Mouse (Mus musculus) kidney, adult 11 months (tissue): ENCODE measurements around the gene Cnksr1.

Experiments used
- DNase-seq: peaks from one replicate; pipeline ENCODE4 v3.0.0; 2022

The Cnksr1 gene

DNA sequence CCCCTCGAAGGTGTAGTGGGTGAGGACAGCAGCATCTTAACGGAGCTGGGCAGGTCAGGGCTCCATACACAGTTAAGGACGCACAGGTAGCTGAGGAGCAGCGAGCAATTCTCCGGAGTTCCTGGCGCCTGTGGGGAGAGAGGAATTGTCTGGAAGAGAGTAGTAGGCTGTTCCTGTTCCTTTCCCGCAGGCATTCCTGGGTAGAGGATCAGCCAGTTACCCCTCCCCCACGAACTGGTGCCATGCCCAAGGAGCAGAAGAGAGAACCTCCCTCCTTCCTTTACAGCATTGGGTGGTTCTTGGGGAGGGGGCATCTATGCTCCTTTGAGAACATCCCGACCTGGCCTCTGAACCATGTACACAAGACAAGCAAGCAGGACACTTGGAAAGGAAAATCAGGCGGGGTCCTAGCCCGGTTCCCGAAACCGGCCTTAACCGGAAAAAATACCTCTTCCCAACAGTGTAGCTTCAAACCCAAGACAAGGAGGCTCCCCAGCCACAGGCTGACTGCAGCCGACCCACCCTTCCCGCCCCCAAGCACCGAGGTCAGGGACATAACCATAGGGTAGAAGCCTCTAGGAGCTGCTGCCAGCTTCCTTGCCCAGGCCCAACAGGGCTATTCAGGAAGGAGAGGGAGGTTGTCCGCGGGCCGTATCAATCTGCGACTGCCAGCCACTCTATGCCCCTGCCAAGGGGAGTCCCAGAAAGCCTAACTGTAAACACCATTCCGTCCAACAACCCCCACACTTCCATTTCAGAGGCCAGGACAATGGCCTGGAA lies 14.1 kb upstream of the Cnksr1 start:
- no peak for DNase-seq

DNA sequence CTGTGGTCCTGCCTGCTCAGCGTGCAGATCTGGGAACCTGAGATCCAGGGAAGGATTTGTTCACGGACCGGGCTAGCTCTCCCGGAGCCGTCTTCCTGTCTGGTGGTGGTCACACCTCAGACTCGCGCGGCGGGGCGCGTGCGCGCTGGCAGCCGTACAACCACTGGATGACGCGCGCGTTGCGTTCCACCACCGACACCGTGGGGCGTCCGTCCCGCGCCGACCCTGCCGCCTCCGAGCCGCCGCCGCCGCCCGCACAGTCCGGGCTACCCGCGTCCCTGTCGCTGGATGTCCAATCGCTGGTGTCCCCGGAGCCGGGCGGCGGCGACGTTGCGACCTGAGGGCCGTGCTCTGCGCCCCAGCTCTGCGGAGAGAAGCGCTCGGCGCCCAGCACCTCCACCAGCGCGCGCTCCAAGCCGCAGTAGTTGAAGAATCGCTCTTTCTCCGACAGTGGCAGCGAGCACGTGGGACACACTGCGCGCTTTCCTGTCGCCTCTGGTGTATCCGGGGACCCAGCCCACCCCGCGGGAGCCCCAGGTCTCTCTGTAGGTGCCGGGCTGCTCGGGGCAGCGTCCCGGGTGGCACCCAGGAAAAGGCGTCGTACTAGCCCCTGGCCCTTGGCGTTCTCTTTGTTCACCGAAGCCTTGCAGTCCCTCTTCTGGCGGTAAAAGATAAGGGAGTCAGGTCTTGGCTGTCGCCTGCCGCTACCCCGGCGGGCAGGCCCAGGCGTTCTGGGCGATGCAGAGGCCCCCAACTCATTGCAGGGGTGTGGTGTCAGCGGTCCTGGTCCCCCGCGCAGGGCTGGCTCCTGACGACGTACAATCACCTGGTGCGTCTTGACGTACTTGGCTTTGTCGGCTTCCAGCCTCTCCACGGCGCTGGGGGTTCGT lies 13.3 kb upstream of the Cnksr1 start:
- DNase-seq: no peak

DNA sequence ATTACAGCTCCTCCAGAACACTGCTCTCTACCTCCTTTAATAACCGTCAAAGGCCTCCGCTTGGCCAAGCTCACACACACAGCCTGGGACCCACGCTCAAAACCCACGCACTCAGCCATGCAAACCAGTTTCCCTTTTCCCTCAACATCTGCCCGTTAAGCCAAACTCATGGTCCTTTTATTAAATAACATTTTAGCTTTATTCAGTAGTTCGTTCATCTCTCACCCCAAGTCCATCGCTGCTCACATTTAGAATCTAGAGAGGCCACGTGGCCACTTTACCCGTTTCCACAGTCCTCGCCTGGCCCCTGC lies 12.7 kb upstream of the Cnksr1 start:
- no peak for DNase-seq

DNA sequence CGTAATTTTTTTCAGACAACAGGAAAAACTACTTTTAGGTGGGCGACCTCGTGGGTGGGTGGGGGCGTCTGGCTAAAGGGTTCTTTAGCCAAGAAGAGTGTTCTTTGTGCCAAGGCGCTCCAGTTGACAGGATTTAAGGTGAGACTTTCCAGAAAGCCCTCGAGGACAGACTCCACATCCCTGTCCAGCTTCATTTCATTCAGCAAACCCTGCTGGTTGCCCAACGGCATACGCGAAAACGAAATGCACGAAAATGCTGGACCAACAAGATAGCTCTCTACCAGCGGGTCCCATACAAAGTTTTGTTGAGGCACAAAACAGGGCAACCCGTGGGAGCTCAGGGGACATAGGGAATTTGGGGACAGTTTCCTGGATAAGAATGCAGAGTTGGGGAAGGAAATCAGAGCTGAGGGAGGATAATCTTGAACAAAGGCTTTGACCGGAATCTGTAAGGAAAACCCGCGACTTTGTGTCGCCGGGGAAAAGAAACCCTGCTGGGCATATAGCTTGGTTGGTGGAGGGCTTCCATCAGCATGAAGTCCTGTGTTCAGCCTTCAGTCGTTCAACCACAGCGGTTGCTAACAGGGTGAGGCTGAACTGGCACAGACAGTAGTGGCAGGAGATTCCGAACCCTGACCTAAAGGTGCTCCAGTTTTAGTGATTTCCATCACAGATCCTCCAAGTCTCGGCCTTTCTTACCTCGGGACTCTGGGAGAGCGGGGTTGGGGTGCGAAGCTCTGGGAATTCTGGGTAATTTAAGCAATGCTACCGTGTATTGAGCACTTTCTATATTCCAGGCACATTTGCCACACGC lies 12.1 kb upstream of the Cnksr1 start:
- DNase-seq: no peak

DNA sequence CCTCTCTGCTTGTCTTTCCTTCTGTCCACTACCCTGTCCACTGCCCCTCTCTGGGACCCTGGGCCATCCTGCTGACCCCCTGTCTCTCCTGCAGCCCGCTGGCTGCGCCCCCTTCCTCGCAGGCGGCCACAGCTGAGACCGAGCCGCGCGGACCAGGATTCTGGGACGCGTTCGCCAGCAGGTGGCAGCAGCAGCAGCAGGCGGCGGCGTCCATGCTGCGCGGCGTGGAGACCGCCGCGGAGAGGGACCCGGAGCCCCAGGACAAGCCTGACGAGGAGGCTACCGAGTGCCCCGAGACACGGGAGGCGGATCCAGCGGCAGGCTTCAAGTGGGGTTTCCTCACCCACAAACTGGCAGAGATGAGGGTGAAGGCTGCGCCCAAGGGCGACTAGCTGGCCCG lies 11.5 kb upstream of the Cnksr1 start:
- no peak for DNase-seq

DNA sequence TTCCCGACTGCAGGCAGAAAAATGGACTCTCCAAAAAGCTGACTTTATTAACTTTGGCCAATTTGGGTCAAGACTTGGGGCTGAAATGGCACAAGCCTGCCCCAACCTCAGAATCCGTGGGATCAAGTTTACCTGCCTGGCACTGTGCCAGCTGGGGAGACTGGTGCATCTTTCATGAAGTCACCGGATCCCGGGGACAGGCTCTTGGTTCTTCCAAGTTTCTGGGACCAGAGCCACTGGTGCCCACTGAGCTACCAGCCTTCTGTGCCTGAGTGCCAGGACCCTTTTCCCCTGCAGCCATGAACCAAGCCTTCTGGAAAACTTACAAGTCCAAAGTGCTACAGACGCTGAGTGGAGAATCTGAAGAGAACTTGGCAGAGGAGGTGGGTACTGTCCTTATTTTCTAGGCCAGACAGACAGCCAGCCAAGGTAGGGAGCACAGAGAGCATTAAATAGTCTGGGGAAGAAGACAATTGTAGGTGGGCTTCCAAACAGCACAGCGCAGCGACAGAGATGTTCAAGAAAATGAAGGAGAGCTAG lies 8.6 kb upstream of the Cnksr1 start, which contains the start of gene Gm30191:
TSS of gene Gm30191 (plus strand) at position 217 of the 540 bp plus-strand sequence.
- no peak for DNase-seq

DNA sequence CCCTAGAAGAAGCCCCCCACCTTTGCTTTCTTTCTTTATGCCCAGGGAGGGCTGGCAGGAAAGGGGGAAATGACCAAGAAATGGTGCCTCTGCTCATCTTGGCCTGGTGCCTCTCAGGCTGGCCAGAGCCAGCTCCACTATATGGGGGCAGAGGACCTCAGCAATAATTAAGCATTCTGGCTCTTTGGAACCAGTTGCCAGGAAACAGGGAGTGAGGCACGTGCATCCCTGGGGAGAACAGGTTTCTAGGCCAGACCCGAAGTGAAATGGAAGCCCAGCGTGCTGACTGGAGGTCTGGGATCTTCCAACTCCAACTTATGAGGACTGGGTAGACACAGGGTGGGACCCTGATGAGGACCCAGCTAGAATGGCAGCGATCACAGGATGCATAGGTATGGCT lies 8.1 kb upstream of the Cnksr1 start:
- DNase-seq: no peak

DNA sequence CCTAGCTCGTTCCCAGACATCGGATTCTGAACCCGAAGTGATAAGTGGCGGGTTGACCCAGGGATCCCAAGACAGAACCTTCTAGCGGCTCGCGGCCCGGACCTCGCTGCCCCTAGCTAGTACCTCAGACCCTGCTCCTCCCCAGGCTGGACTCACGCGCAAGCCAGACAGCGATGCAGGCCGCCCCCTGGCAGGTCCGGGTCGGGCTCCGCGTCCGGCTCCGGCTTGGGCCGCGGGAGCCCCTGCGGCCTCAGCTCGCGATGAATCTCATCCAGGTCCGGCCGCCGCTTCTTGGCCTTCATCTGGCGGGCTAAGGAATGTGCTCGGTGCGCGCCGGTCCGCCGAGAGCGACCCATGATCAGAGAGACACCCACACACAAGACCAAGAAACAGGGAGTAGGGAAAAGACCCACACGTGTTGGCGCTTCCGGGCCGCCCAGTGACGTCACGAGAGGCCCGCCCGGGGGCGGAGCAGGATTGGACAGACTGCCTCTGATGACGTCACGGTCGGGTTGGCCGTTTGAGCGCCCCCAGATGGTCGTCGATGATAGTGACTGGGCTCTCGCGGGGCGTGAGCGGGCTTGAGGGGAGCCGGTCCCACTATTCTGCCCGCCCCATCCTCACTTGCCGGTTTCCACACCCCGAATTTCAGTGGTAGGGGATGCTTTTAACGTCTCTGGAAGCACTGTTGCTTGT lies 7.1 kb upstream of the Cnksr1 start, which contains the start of gene Zfp593:
TSS of gene Zfp593 (minus strand) at position 445 of the 696 bp plus-strand sequence.
- DNase-seq: peak; percentile 90

DNA sequence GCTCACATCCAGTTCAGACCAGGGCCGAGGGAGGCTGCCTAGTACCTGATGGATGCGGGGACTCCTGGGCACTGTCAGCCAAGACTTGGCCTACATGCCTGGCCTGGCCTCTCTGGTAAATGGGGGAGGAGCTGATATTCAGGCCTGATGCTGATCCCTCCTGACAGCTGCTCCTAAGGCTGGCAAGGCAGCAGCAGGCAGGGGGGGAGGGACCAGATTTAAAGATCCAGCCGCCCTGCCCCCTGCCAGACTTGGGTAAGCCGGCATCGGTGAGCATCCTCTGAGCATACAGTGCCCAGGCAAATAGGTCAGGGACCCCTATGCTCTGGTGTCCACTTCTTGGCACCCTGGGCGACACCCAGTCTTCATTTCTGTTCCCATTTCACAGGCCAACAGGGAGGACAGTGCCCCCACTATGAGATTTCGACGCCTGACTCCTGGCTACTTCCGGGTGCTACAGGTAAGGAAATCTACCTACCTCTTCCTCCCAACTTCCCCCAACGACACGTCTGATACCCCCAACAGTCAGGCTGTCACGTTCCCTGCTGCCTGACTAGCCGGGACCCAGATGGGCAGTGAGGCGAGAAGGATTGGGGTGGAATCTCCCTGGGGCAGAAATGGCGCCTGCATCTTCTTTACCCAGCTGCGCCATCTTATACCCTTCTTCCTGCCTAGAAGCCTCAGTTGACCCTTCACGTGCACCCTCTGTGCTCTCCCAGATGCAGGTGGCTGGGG lies 5.5 kb upstream of the Cnksr1 start, which contains the start of gene E130218I03Rik:
TSS of gene E130218I03Rik (plus strand) at position 147 of the 735 bp plus-strand sequence.
- DNase-seq: no peak

DNA sequence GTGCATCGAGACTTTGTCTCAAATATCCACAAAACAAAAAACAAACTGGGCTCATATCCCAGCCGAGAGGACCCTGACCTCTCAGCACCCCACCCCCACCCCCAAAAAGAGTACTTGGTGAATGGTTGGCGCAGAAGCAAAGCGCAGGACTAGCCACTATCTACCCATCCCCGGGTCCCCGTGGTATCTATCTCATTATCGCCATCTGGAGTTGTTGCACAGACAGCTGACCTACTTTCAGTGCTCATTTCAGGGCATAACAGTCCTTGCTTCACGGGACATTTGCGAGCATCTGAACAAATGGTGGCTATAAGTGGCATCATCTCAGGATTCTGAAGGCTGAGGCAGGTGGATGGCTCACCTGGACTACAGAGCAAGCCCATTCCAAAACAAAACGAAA lies 487 bp upstream of the Cnksr1 start:
- no peak for DNase-seq

DNA sequence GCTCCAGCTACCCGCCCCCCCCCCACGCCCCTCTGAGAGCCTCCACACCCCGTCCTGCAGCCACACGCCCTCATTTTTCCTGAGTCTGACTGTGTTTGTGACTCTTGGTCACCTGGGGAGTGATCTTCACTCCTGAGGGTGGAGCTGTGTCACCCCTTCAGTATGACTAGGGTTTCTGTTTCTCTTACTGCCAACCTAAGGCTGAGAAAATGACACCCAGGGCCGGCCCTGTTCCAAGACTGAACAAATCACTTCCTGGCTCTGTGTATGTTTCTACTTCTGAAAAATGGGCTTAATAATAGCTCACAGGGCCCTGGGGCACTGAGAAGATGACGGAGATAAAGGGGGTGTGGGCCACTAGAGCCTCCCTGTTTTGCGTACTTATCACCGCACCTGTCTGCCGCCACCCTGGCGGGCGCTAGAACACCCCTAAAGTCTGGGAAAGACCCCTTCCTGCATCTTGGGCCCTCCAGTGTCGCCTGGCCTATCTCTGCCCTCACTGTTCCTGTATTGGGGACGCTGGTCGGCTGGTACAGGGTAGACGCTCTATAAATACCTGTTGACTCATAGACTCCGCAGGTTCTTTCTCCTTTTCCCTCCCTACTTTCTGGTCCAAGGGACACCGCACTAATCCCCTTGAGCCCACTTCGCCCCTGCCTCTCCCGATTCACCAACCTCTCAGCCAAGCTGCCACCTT lies 469 bp downstream of the Cnksr1 start:
- DNase-seq: no peak

DNA sequence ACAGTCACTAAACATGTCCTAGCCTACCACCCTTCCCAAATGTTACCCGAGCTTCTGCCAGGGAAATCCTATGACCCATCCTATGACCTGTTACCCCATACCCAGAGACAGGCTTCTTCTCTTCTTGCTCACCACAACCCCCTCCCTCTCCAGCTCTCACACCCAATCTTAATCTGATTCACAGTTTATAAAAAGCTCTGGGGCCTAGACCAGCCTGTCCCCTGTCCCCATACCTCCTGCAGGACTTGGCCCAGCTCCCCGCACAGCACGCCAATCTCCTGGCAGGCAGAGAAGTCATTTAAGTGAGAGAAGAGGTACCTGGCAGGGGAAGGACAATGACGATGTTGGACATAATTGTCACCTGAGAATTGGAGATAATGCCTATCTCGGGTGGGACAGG lies 3.3 kb downstream of the Cnksr1 start:
- DNase-seq: no peak

DNA sequence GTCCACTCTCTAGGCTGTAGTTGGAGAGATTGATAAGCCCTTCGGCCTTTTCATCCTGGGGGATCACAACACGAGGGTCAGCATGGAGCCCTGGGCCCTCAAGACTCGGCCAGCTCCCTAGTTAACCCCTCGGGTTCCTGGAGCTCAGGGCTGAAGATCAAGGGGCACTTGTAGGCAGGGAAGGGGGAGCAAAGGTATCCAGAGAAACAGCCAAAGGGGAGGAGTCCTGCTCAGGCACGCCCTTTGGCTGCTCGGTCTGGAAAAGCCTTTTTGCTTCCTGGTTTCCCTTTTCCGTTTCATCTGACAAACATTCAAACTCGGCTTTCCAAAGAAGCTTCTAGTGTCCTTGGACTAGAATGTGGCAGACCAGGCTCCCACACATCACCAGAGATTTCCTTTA lies 7.8 kb downstream of the Cnksr1 start:
- no peak for DNase-seq

DNA sequence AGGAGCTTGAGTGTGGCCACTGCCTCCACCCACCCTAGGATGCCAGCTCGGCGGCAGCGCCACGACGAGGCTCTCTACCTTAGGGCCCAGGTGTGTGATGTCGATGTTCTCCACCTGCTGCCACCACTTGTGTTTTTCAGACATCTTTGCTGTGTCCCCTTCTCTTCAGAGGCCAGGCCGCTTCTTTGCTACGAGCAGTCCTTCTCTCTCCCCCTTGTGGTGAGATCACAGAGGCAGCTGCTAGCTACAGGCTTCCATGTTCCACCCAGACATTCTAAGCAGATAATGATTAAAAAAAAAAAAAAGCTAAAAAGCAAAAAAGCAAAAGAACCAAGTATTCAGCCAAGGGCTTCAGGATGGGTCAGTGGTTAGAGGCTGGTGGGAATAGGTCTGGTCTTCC lies 11.0 kb downstream of the Cnksr1 start, which contains the start of gene Catsper4:
TSS of gene Catsper4 (minus strand) at position 190 of the 400 bp plus-strand sequence.
- DNase-seq: no peak

DNA sequence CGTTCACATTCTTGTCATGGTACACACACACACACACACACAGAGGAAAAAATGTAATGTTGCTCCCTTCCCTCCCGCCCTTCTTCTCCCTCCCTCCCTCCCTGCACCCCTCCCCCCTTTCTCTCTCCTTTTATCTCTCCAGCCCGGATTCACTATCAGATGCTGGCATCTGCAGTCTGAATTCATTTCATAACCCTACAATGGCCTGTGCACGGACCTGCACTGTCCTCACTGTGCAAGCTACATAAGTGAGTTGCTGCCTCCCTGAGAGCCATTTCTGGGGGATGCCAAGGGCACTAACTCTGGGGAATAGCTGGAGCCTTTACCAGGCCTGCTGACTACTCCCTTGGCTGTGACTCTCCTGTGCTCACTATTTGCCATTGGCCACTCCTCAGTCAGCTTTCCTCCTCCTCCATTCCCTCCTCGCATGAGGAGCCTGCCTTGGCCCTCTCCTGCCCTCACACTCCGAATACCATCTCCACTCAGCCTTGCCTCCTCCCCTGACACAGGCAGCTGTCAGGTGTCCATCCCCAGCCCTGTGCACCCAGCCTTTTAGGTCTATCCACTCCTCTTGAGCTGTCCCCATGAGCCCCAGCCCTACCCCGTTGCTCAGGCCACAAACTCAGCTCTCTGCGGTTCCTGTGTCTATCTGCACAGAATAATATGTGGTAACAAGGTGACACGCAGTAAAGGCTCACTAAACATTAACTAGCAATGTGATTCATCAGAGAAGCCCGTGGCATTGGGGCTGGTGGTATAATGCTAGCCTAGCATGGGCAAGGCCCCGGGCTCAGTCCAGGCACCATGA lies 15.2 kb downstream of the Cnksr1 start:
- DNase-seq: peak; percentile 60

DNA sequence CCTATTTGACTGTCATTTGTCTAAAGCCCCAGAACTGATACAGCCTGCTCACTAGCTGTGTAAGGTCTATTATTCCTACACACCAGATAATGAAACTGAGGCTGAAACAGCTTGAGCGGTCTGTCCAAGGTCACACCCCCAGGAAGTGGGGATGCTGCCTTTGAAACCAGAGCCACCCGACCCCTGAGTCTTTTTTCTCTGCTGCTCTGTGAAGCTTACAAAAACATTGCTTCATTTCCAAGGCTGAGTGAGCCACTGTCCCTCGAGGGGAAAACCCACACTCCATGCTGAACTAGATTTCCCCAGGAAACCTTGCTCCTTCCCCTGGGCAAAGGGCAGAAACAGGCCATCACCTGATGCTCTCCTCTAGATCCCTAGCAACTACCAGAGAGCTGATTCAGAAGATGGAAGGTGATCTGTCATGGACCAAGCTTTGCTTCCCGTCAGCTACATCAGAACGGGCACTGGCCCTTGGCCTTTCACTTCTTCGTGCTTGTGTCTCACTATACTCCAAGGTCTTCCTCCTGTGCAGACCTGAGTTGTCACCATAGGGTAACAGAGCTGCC lies 31.6 kb downstream of the Cnksr1 start:
- DNase-seq: no peak

DNA sequence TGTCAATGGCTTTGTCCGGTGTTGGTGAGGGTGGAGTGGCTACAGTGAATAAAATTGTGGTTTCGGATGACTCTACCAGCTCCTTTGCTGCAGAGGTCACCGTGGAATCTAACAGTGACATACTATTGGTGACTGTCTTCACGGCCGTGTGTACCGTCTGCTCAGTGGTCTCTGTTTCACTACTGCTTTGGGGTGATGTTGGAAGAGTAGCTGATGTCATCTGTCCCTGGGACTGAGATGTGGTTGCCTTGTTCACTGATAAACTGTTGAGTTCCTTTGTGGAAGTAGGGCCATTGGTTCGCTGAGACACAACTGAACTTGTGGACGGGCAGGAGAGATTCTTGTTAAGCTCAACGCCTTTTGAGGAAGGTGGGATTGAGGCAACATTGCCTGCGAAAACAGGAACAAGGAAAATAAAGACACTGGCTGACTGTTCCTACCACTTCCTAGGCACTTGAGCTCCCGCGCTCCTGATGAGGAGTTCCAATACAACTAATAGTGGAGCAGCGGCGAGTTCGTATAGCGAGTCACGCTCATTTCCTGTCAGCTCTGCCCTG lies 34.8 kb downstream of the Cnksr1 start:
- DNase-seq: no peak

DNA sequence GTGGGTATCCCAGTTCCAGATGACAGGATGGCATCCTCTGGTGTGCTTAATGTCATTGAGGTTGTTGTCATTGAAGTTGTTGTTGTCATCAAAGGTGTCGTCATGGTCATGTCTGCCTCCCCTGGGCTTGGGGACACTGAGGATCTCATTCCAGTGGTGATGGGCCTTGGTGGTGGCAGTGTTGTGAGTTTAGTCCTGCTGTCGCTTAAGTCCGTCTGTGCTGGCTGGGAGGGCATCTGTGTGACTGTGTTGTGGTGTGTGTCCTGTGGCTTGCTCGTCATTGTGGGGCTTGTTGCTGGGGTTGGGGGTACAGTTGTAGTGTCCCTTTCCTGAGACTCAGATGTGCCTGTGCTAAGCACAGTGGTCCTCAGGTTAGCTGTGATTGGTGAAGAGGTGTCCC lies 35.3 kb downstream of the Cnksr1 start, which contains the start of gene Gm7534:
TSS of gene Gm7534 (minus strand) at position 101 of the 400 bp plus-strand sequence.
- DNase-seq: no peak

DNA sequence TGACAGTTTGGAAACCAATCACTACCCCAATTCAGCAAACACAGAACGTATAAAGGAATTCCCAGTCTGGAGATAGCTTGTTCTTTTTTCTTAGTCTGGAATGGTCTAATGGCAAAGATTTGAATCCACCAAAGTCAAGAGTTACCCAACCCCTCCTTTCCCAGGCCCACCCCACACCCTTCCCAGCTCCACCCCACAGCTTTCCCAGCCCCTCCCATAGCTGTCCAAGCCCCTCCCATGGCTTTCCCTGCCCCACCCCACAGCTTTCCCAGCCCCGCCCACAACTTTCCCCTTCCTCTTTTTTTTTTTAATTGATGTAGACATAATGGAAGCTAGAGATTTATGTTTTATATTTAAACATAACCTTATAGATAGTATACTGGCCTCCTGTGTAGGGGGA lies 38.8 kb downstream of the Cnksr1 start:
- DNase-seq: no peak
